ENCODE assay signal across 20 mouse cellular contexts in genomic region chr2:116951481-116951880, GRCm38 (mm10).
"Had no signal": no experiment of that assay in that cellular context is flagged by ENCODE, and none has a peak within 500 bp of the region (broad histone marks: within the 10 kb centered on the region; RNA-seq: fewer than 3 reads in every experiment).

No protein-coding gene starts in this region.

- H3K9ac ChIP-seq: liver, embryonic 15.5 days; liver, postnatal 0 days; lung, embryonic 15.5 days; midbrain, embryonic 13.5 days; midbrain, embryonic 15.5 days; neural tube, embryonic 13.5 days; neural tube, embryonic 15.5 days had no signal

- H3K4me1 ChIP-seq: liver, embryonic 15.5 days; midbrain, embryonic 10.5 days; midbrain, embryonic 13.5 days; midbrain, embryonic 15.5 days; neural tube, embryonic 13.5 days; neural tube, embryonic 15.5 days had no signal

- H3K4me3 ChIP-seq: liver, embryonic 15.5 days; lung, embryonic 15.5 days; midbrain, embryonic 10.5 days; midbrain, embryonic 13.5 days; midbrain, embryonic 15.5 days; myocyte; neural tube, embryonic 13.5 days; neural tube, embryonic 15.5 days had no signal

- H3K36me3 ChIP-seq: liver, embryonic 15.5 days; lung, embryonic 15.5 days; midbrain, embryonic 10.5 days; midbrain, embryonic 13.5 days; midbrain, embryonic 15.5 days; neural tube, embryonic 13.5 days; neural tube, embryonic 15.5 days had no signal

- ATAC-seq: liver, postnatal 0 days; lung, postnatal 0 days; midbrain, embryonic 13.5 days; midbrain, embryonic 15.5 days had no signal

- H3K9me3 ChIP-seq: liver, embryonic 15.5 days; lung, embryonic 15.5 days; midbrain, embryonic 10.5 days; midbrain, embryonic 13.5 days; midbrain, embryonic 15.5 days; neural tube, embryonic 13.5 days; neural tube, embryonic 15.5 days had no signal

- DNase-seq: liver, postnatal 0 days; lung, adult 2 months; lung, postnatal 4 days; retina, postnatal 1 day; right cerebral cortex, adult 18-20 months; right cerebral cortex, postnatal 25 days; right cerebral cortex, postnatal 4 days; spleen, adult 18-20 months; thymus, adult 18-20 months; thymus, postnatal 14 days; thymus, postnatal 36 days had no signal

- H3K4me2 ChIP-seq: liver, embryonic 15.5 days; lung, embryonic 15.5 days; midbrain, embryonic 13.5 days; midbrain, embryonic 15.5 days; neural tube, embryonic 13.5 days; neural tube, embryonic 15.5 days had no signal

- H3K27ac ChIP-seq: liver, embryonic 15.5 days; lung, embryonic 15.5 days; midbrain, embryonic 10.5 days; midbrain, embryonic 13.5 days; midbrain, embryonic 15.5 days; neural tube, embryonic 13.5 days; neural tube, embryonic 15.5 days had no signal

- H3K27me3 ChIP-seq: liver, embryonic 15.5 days; lung, embryonic 15.5 days; midbrain, embryonic 13.5 days; midbrain, embryonic 15.5 days; neural tube, embryonic 13.5 days; neural tube, embryonic 15.5 days had no signal
